Mouse (Mus musculus): ENCODE data around the gene Cyb561d2. TPM values are rescaled to one million over a fixed set of nuclear protein-coding genes. Genes with fewer than 3 reads are reported as not detected.

Cyb561d2 gene
- total and polyA plus RNA-seq, 2 experiments from 2014 or later: 52.9 to 69.3 TPM

DNA sequence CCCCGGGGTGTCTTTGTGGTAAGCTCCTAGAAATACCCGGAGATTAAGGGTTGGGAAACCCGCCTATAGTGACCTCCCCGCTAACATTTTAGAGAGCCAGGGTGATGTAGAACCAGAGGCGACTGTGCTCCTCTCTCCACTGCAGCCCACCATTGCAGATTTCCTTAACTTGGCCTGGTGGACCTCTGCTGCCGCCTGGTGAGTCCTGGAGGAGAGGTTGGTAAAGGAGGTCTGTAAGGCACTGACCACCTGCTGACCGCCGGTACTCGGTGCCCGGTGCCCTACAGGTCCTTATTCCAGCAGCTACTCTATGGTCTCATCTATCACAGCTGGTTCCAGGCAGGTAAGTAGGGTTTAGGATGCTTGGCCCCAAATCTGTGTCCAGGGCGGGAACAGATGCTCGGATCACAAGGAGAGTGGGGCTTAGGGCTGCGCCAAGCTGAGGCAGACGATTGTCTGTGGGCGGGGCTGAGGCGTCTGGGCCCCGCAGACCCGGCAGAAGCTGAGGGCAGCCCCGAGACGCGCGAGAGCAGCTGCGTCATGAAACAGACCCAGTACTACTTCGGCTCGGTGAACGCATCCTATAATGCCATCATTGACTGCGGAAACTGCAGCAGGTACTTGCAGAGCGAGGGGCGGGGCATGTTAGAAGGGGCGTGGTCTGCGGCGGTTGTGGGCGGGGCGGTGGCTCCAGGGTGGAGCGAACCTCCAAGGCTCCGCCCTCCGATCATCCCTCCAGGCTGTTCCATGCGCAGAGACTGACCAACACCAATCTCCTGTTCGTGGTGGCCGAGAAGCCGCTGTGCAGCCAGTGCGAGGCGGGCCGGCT is 15.6 kb downstream of the Cyb561d2 start:
- Histone ChIP-seq H3K4me1 (ENCODE audit: insufficient read depth, low read length) (peaks cover 13% of the 10 kb centered on the region), H3K4me3 (ENCODE audit: low read length) (peak overlapping the region; percentile 27), H3K36me3 (ENCODE audit: insufficient read depth, low read length) (0 out of 2 replicates have a peak, but pooled peaks cover 4% of the 10 kb centered on the region), H3K27me3 (ENCODE audit: insufficient read depth, low read length) (no peaks in the 10 kb centered on the region), H3K27ac (no peak overlapping the region), H3K9ac (replicated peaks; ENCODE audit: low read length) (peak overlapping the region; percentile 28), H3K4me2 (ENCODE audit: low read depth, low read length) (peak overlapping the region; percentile 49), H3K9me3 (ENCODE audit: low read length) (no peaks in the 10 kb centered on the region)
- TF ChIP-seq CTCF (IDR thresholded peaks at IDR 0.05; ENCODE audit: low read depth): peak; percentile 51
- WGBS: 9% methylated on average over 43 of the region's 44 CpGs
- DNase-seq (ENCODE audit: low spot score): peak; percentile 76
- peak; percentile 78 for ATAC-seq

DNA sequence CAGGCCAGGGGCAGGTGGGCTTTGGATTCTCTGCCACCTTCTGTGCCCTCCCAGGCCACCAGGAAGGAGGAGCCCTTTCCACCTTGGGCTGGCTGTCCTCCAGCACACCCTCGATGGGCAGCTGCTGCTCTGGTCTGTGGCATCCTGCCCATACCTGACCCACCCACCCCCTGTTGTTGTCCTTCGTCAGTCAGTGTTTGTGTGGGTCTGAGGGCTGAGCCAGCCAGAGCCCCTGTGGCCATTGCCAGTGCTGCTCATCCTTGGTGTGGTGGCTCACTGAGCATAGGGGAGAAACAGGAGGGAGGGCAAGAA is 19.6 kb downstream of the Cyb561d2 start:
- TF ChIP-seq CTCF (IDR thresholded peaks at IDR 0.05; ENCODE audit: low read depth): no peak
- Histone ChIP-seq H3K27ac (no peak overlapping the region), H3K4me2 (ENCODE audit: low read depth, low read length) (no peak overlapping the region), H3K36me3 (ENCODE audit: insufficient read depth, low read length) (0 out of 2 replicates have a peak, but pooled peaks cover 9% of the 10 kb centered on the region), H3K4me3 (ENCODE audit: low read length) (no peak overlapping the region), H3K4me1 (ENCODE audit: insufficient read depth, low read length) (peaks cover 13% of the 10 kb centered on the region), H3K27me3 (ENCODE audit: insufficient read depth, low read length) (no peaks in the 10 kb centered on the region), H3K9me3 (ENCODE audit: low read length) (no peaks in the 10 kb centered on the region), H3K9ac (replicated peaks; ENCODE audit: low read length) (no peak overlapping the region)
- ATAC-seq (no peak), DNase-seq (ENCODE audit: low spot score) (no peak)
- whole genome bisulfite sequencing: 18% methylated on average over 2 of the region's 2 CpGs

DNA sequence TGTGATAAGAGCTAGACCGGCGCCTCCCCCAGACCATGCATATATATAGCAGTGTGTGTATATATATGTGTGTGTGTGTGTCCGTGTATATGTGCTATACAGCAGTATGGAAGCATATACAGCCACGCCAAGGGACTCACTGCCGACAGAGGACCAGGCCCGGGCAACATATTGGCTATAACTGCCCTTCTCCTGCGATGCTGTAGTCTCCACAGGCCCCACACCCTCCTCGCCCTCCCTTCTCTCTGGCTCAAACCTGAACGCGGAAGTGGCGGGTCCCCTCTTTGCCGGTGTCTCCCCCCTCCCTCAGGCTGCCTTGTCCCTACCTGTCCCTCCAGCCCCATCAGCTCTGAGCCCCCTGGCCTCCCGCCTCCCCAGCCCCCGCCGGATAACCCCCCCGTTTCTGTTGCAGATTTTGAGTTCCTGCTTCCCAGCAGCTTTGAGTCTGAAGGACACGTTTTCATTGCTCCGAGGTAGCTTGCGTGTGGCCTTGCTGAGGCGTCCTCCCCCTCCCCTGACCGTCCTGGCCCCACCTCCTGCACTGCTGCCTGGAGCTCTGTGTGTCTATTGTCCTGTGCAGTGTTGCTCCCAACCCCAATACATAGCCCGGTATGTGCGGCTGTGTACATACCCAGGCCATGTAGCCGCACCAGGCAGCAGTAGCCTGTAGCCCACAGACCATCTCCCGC is 20.1 kb downstream of the Cyb561d2 start:
- H3K27me3 ChIP-seq (ENCODE audit: insufficient read depth, low read length): no peaks in the 10 kb centered on the region
- no peak overlapping the region for H3K4me3 ChIP-seq (ENCODE audit: low read length)
- no peak overlapping the region for H3K27ac ChIP-seq
- H3K9me3 ChIP-seq (ENCODE audit: low read length): no peaks in the 10 kb centered on the region
- no peak for ATAC-seq
- no peak overlapping the region for H3K9ac ChIP-seq (replicated peaks; ENCODE audit: low read length)
- WGBS: 23% methylated on average over 24 of the region's 25 CpGs
- no peak for TF ChIP-seq CTCF (IDR thresholded peaks at IDR 0.05; ENCODE audit: low read depth)
- peak overlapping the region; percentile 16; the same call in 1 of the 2 replicates for H3K4me2 ChIP-seq (ENCODE audit: low read depth, low read length)
- 0 out of 2 replicates have a peak, but pooled peaks cover 9% of the 10 kb centered on the region for H3K36me3 ChIP-seq (ENCODE audit: insufficient read depth, low read length)
- H3K4me1 ChIP-seq (ENCODE audit: insufficient read depth, low read length): peaks cover 9% of the 10 kb centered on the region
- peak; percentile 25 for DNase-seq (ENCODE audit: low spot score)

DNA sequence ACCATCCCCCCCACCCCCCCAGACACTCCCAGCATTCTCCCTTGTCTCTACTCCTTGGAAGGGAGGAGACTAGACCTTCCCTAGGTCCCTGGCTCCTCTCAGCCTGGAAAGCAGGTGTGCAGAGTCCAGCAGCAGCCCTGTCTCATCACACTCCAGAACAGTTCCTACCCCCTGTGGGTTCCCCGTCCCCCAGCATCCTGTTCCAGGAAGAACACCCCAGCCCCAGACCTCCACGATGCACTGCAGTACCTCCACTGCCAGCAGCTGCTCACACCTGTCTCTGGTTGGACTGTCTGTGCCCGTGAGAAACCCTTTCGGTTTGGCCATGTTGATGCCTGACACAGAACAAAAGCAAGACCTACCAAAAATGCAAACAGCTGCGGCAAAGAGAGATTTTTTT is 20.8 kb downstream of the Cyb561d2 start:
- H3K4me1 ChIP-seq (ENCODE audit: insufficient read depth, low read length): peaks cover 3% of the 10 kb centered on the region
- H3K9ac ChIP-seq (replicated peaks; ENCODE audit: low read length): no peak overlapping the region
- H3K27me3 ChIP-seq (ENCODE audit: insufficient read depth, low read length): no peaks in the 10 kb centered on the region
- no peak overlapping the region for H3K4me2 ChIP-seq (ENCODE audit: low read depth, low read length)
- no peaks in the 10 kb centered on the region for H3K9me3 ChIP-seq (ENCODE audit: low read length)
- no peak for DNase-seq (ENCODE audit: low spot score)
- 64% methylated on average over 5 of the region's 5 CpGs for WGBS
- no peak for ATAC-seq
- 0 out of 2 replicates have a peak, but pooled peaks cover 9% of the 10 kb centered on the region for H3K36me3 ChIP-seq (ENCODE audit: insufficient read depth, low read length)
- H3K4me3 ChIP-seq (ENCODE audit: low read length): no peak overlapping the region
- TF ChIP-seq CTCF (IDR thresholded peaks at IDR 0.05; ENCODE audit: low read depth): no peak
- H3K27ac ChIP-seq: 0 out of 2 replicates have a peak overlapping the region, but pooled peaks have one; percentile 20

DNA sequence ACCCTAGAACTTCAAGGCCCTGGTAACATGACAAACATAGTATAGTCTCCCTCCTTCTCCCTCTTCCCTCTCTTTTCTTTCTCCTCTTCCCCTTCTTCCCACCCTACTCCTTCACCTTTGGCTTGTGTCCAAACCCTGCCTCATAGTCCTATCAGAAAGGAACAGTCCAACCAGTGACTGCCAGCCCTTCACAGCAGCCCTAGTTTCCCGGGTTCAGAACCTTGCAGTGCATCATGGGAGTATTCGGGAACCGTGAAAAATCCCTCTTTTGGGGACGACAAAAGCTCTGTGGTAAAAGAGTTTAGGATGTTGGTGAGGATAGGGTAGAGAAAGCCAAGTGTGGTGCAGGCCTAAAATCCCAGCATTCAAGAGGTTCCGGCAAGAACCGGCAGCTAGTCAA is 21.7 kb downstream of the Cyb561d2 start:
- 26% methylated on average over 6 of the region's 6 CpGs for WGBS
- Histone ChIP-seq H3K27me3 (ENCODE audit: insufficient read depth, low read length) (no peaks in the 10 kb centered on the region), H3K4me1 (ENCODE audit: insufficient read depth, low read length) (peaks cover 3% of the 10 kb centered on the region; the same call in 1 of the 2 replicates), H3K9me3 (ENCODE audit: low read length) (no peaks in the 10 kb centered on the region), H3K4me3 (ENCODE audit: low read length) (no peak overlapping the region), H3K36me3 (ENCODE audit: insufficient read depth, low read length) (0 out of 2 replicates have a peak, but pooled peaks cover 9% of the 10 kb centered on the region), H3K9ac (replicated peaks; ENCODE audit: low read length) (no peak overlapping the region), H3K4me2 (ENCODE audit: low read depth, low read length) (no peak overlapping the region), H3K27ac (no peak overlapping the region)
- DNase-seq (ENCODE audit: low spot score): no peak
- TF ChIP-seq CTCF (IDR thresholded peaks at IDR 0.05; ENCODE audit: low read depth): no peak
- ATAC-seq: no peak

DNA sequence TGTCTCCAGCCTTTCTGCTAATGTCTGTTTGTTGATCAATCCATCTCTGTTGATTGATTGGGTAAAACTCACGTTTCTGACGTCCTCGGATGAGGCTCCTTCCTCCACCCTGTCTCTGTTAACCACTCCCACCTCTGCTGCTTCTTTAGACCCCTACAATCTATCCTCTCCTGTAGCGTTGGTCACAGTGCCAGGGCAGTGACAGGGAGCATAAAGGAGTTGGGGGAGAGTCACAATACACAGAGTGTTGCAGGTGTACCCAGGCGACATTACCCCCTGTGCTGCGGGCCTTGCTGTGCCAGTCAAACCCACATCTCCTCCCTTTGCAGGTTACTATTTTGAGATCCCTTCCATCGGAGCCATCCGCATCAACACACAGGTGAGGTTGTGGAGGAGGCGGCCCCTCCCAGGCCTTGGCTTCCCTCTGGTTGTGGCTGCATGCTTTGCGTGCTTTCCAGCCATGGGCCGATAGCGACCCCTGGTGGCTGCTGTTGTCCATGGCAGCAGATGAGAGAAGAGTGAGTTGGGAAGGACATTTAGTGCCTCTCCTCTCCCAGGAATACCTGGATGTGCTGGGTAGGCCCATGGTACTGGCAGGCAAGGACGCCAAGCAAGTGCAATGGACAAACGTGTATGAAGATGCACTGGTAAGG is 27.6 kb downstream of the Cyb561d2 start:
- 21% methylated on average over 14 of the region's 14 CpGs for WGBS
- Histone ChIP-seq H3K36me3 (ENCODE audit: insufficient read depth, low read length) (0 out of 2 replicates have a peak, but pooled peaks cover 5% of the 10 kb centered on the region), H3K27ac (no peak overlapping the region), H3K4me2 (ENCODE audit: low read depth, low read length) (no peak overlapping the region), H3K4me1 (ENCODE audit: insufficient read depth, low read length) (no peaks in the 10 kb centered on the region), H3K9me3 (ENCODE audit: low read length) (no peaks in the 10 kb centered on the region), H3K9ac (replicated peaks; ENCODE audit: low read length) (no peak overlapping the region), H3K4me3 (ENCODE audit: low read length) (no peak overlapping the region), H3K27me3 (ENCODE audit: insufficient read depth, low read length) (no peaks in the 10 kb centered on the region)
- DNase-seq (ENCODE audit: low spot score) (peak; percentile 93), ATAC-seq (peak; percentile 67)
- TF ChIP-seq CTCF (IDR thresholded peaks at IDR 0.05; ENCODE audit: low read depth): peak; percentile 100

Data from hindbrain, postnatal 0 days (tissue).